In the genomic region with DNA sequence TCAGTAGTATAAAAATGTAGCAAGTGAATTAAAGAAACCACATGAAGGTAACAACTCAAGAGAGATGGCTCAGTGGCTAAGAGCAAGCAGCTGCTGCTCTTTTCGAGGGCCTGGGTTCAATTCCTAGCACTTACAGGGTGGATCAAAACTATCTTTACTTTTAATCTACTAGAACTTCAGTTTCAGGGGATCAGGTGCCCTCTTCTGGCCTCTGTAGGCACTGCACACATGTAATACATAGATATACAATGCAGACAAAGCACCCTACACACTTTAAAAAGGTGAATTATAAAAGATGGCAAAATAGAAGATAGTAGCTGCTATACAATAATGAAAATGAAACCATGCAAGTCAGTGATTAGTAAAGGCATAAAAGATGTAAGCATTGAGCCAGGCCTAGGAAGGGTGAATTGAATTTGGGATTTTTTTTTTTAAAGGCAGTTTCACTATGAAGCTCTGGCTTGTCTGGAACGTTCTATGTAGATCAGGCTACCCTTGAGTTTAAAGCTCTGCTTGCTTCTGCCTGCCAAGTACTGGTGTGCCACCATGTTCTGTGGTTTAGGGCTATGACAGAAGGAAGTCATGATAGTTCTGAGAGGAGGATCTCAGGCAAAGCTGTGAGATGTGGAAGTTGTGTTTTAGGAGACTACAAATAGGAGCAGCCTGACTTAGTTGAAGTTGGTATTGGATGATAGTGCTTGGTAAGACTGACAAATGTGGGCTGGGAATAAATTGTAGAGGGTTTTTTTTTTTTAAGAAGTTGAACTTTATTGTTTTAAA, we compare ENCODE assay signal across 8 mouse cellular contexts. TPM values are rescaled to one million over a fixed set of nuclear protein-coding genes. Genes with fewer than 3 reads are reported as not detected.
DNase-seq lines count a peak whose midpoint lies in the region; ATAC-seq and TF ChIP-seq lines count a peak whose summit lies in the region.

No protein-coding gene starts in this region.

- H3K27ac ChIP-seq in gastrocnemius, adult 2 months, result no peak overlapping the region
- H3K27ac ChIP-seq in midbrain, postnatal 0 days (ENCODE audit: low read depth, low read length), result no peak overlapping the region
- no peak overlapping the region for H3K27ac ChIP-seq in midbrain, embryonic 13.5 days
- no peak overlapping the region for H3K27ac ChIP-seq in lung, postnatal 0 days (ENCODE audit: low read length)

- no peaks in the 10 kb centered on the region for H3K36me3 ChIP-seq in midbrain, postnatal 0 days (ENCODE audit: insufficient read depth, low read length)
- H3K36me3 ChIP-seq in midbrain, embryonic 13.5 days, result no peaks in the 10 kb centered on the region
- H3K36me3 ChIP-seq in lung, postnatal 0 days (ENCODE audit: insufficient read depth, low read length), result no peaks in the 10 kb centered on the region

- no peak overlapping the region for H3K4me2 ChIP-seq in midbrain, postnatal 0 days (ENCODE audit: low read depth, low read length, poor library complexity, severe bottlenecking)
- no peak overlapping the region for H3K4me2 ChIP-seq in midbrain, embryonic 13.5 days (replicated peaks)
- no peak overlapping the region for H3K4me2 ChIP-seq in lung, postnatal 0 days (replicated peaks; ENCODE audit: low read depth, low read length)

- H3K4me3 ChIP-seq in gastrocnemius, adult 2 months, result no peak overlapping the region
- no peak overlapping the region for H3K4me3 ChIP-seq in midbrain, postnatal 0 days (ENCODE audit: low read depth, low read length)
- H3K4me3 ChIP-seq in midbrain, embryonic 13.5 days (replicated peaks), result no peak overlapping the region
- H3K4me3 ChIP-seq in lung, postnatal 0 days (ENCODE audit: low read depth, low read length), result no peak overlapping the region

- TF ChIP-seq EP300 in lung, postnatal 0 days (IDR thresholded peaks at IDR 0.05), result no peak

- WGBS in midbrain, postnatal 0 days, result 84% methylated on average over 2 of the region's 2 CpGs
- 73% methylated on average over 2 of the region's 2 CpGs for whole genome bisulfite sequencing in midbrain, embryonic 13.5 days
- 78% methylated on average over 2 of the region's 2 CpGs for WGBS in lung, postnatal 0 days

- peak; percentile 65 for TF ChIP-seq CTCF in gastrocnemius, adult 2 months (IDR thresholded peaks at IDR 0.05)
- TF ChIP-seq CTCF in midbrain, postnatal 0 days (IDR thresholded peaks at IDR 0.05), result peak; percentile 67
- peak; percentile 60 for TF ChIP-seq CTCF in lung, postnatal 0 days (IDR thresholded peaks at IDR 0.05)

- ATAC-seq in midbrain, postnatal 0 days (ENCODE audit: low FRiP score), result no peak
- ATAC-seq in midbrain, embryonic 13.5 days, result no peak
- ATAC-seq in lung, postnatal 0 days, result no peak

- no peaks in the 10 kb centered on the region for H3K9me3 ChIP-seq in midbrain, postnatal 0 days (ENCODE audit: low read length)
- no peaks in the 10 kb centered on the region for H3K9me3 ChIP-seq in midbrain, embryonic 13.5 days
- H3K9me3 ChIP-seq in lung, postnatal 0 days (ENCODE audit: low read length), result no peaks in the 10 kb centered on the region

- intact Hi-C loops in gastrocnemius, adult 2 months (cut with DNase I), result no loop called here

- no peaks in the 10 kb centered on the region for H3K27me3 ChIP-seq in midbrain, postnatal 0 days (ENCODE audit: insufficient read depth, low read length)
- no peaks in the 10 kb centered on the region for H3K27me3 ChIP-seq in midbrain, embryonic 13.5 days
- H3K27me3 ChIP-seq in lung, postnatal 0 days (replicated peaks; ENCODE audit: insufficient read depth, low read length), result no peaks in the 10 kb centered on the region

- no peak for DNase-seq in gastrocnemius, adult 2 months
- no peak for DNase-seq in gastrocnemius, postnatal 25 days
- peak; percentile 26 for DNase-seq in midbrain, postnatal 0 days (ENCODE audit: low spot score)
- peak; percentile 20 for DNase-seq in brain, adult 2 months (ENCODE audit: low read depth, low spot score)
- DNase-seq in lung, postnatal 0 days (ENCODE audit: low spot score), result no peak
- no peak for DNase-seq in yolk sac, embryonic 10.5 days (ENCODE audit: low spot score)
- no peak for DNase-seq in ovary, postnatal 36 days (ENCODE audit: low spot score)

- H3K4me1 ChIP-seq in midbrain, postnatal 0 days (ENCODE audit: insufficient read depth, low read length), result no peaks in the 10 kb centered on the region
- no peaks in the 10 kb centered on the region for H3K4me1 ChIP-seq in midbrain, embryonic 13.5 days (replicated peaks)
- H3K4me1 ChIP-seq in lung, postnatal 0 days (ENCODE audit: insufficient read depth, low read depth, low read length), result no peaks in the 10 kb centered on the region

- H3K9ac ChIP-seq in midbrain, postnatal 0 days (replicated peaks; ENCODE audit: low read length, poor library complexity, severe bottlenecking), result no peak overlapping the region
- H3K9ac ChIP-seq in midbrain, embryonic 13.5 days (replicated peaks), result no peak overlapping the region
- no peak overlapping the region for H3K9ac ChIP-seq in lung, postnatal 0 days (replicated peaks; ENCODE audit: low read depth)

RNA-seq across cellular contexts. Expression of a gene that starts 11.5 kb away (rescaled TPM):
- under 1 TPM in 1 of 2 experiments, not detected in 1; 0.08 TPM for total RNA-seq in gastrocnemius, adult 2 months (2021)
- under 1 TPM; 0.33 to 0.70 TPM for total RNA-seq in gastrocnemius, postnatal 25 days (2021)
- total RNA-seq in midbrain, postnatal 0 days (2014; rRNA removed), result 3.4 and 3.8 TPM in 2 replicates
- 2.8 and 3.5 TPM in 2 replicates for polyA plus RNA-seq in midbrain, postnatal 0 days (2015; fragmentation: Nextera tagmentation; extraction: Ambion mirVana)
- 10.1 and 11.8 TPM in 2 replicates for polyA plus RNA-seq in midbrain, embryonic 13.5 days (2015; fragmentation: Nextera tagmentation; extraction: Ambion mirVana)
- 1.8 and 2.0 TPM in 2 replicates for polyA plus RNA-seq in lung, postnatal 0 days (2015; fragmentation: Nextera tagmentation; extraction: Ambion mirVana)

RNA-seq across cellular contexts. Expression of a gene that starts 24.3 kb away (rescaled TPM):
- total RNA-seq in gastrocnemius, adult 2 months (2021), result under 1 TPM; 0.11 to 0.15 TPM
- under 1 TPM; 0.21 to 0.23 TPM for total RNA-seq in gastrocnemius, postnatal 25 days (2021)
- 138 and 151 TPM in 2 replicates for total RNA-seq in midbrain, postnatal 0 days (2014; rRNA removed)
- 109 and 112 TPM in 2 replicates for polyA plus RNA-seq in midbrain, postnatal 0 days (2015; fragmentation: Nextera tagmentation; extraction: Ambion mirVana)
- 93.6 and 94.8 TPM in 2 replicates for polyA plus RNA-seq in midbrain, embryonic 13.5 days (2015; fragmentation: Nextera tagmentation; extraction: Ambion mirVana)
- 1.4 and 1.5 TPM in 2 replicates for polyA plus RNA-seq in lung, postnatal 0 days (2015; fragmentation: Nextera tagmentation; extraction: Ambion mirVana)

RNA-seq across cellular contexts. Expression of a gene that starts 42.6 kb away (rescaled TPM):
- 10 to 100 TPM in 1 of 2 experiments, 1 to 10 TPM in 1; 9.0 to 12.7 TPM for total RNA-seq in gastrocnemius, adult 2 months (2021)
- 10 to 100 TPM; 10.8 to 12.3 TPM for total RNA-seq in gastrocnemius, postnatal 25 days (2021)
- total RNA-seq in midbrain, postnatal 0 days (2014; rRNA removed), result 4.8 and 6.6 TPM in 2 replicates
- polyA plus RNA-seq in midbrain, postnatal 0 days (2015; fragmentation: Nextera tagmentation; extraction: Ambion mirVana), result 4.0 and 4.5 TPM in 2 replicates
- polyA plus RNA-seq in midbrain, embryonic 13.5 days (2015; fragmentation: Nextera tagmentation; extraction: Ambion mirVana), result 4.5 and 4.7 TPM in 2 replicates
- polyA plus RNA-seq in lung, postnatal 0 days (2015; fragmentation: Nextera tagmentation; extraction: Ambion mirVana), result 9.2 and 10.2 TPM in 2 replicates

Comparison
In these comparisons a context has a peak if more than half of its experiments do, and no peak if none do; other contexts are left out.
1. DNase-seq: peak in midbrain, postnatal 0 days (single experiment) and brain, adult 2 months (single experiment); none in gastrocnemius, adult 2 months (single experiment), gastrocnemius, postnatal 25 days (single experiment), lung, postnatal 0 days (single experiment), yolk sac, embryonic 10.5 days (single experiment) and ovary, postnatal 36 days (single experiment).
2. RNA of a gene that starts 24.3 kb away (total RNA-seq): 138 to 151 TPM in midbrain, postnatal 0 days; 0.21 to 0.23 TPM in gastrocnemius, postnatal 25 days and 0.11 to 0.15 TPM in gastrocnemius, adult 2 months; every median in the first group is over 100 times any median in the second.
3. Peak in every context shown above with its lines, with median percentiles within 50 percentile points of each other: CTCF ChIP-seq.